Mouse (Mus musculus) lung, embryonic 14.5 days (tissue): ENCODE measurements around the gene Srsf7. TPM values are rescaled to one million over a fixed set of nuclear protein-coding genes. Genes with fewer than 3 reads are reported as not detected.

Source experiments
- ATAC-seq: fragments of 200-750 bp; cut with Nextera tagmentation; 2 replicates; pipeline ENCODE4 v1.8.0; 2017; ENCODE audit warnings: mild to moderate bottlenecking, moderate TSS enrichment, moderate library complexity; ENCODE audit not compliant: insufficient read depth
- DNase-seq: peaks from one replicate; pipeline ENCODE4 v3.0.0-alpha.2; 2015
- H3K27ac ChIP-seq: fragments of 300-500 bp; sonication (generic); 2 replicates; pipeline ENCODE4 v1.5.1; 2014; ENCODE audit warnings: low read depth, mild to moderate bottlenecking, moderate library complexity
- H3K27me3 ChIP-seq: fragments of 300-500 bp; sonication (generic); 2 replicates; pipeline ENCODE4 v1.6.1; 2014; ENCODE audit warnings: low read length, control low read depth; ENCODE audit not compliant: insufficient read depth
- H3K36me3 ChIP-seq: fragments of 300-500 bp; sonication (generic); 2 replicates; pipeline ENCODE4 v1.6.1; 2014; ENCODE audit warnings: control low read depth; ENCODE audit not compliant: insufficient read depth
- H3K4me1 ChIP-seq: fragments of 300-500 bp; sonication (generic); 2 replicates; pipeline ENCODE4 v1.6.1; 2014; ENCODE audit warnings: antibody characterized with exemption, control low read depth; ENCODE audit not compliant: insufficient read depth
- H3K4me2 ChIP-seq: fragments of 300-500 bp; sonication (generic); 2 replicates; pipeline ENCODE4 v1.6.1; 2014; ENCODE audit warnings: mild to moderate bottlenecking
- H3K4me3 ChIP-seq: fragments of 300-500 bp; sonication (generic); 2 replicates; pipeline ENCODE4 v1.5.1; 2014; ENCODE audit warnings: low read depth, low read length
- H3K9ac ChIP-seq: fragments of 300-500 bp; sonication (generic); 2 replicates; pipeline ENCODE4 v1.6.1; 2014
- H3K9me3 ChIP-seq: fragments of 300-500 bp; sonication (generic); 2 replicates; pipeline ENCODE4 v1.6.1; 2016; ENCODE audit warnings: low read depth, low read length, control low read depth
- CTCF ChIP-seq: IDR thresholded peaks from 2 replicates; pipeline ENCODE4 v1.5.1; 2016; ENCODE audit warnings: antibody characterized with exemption, low read depth
- WGBS: fragments of 180-500 bp; shearing (Covaris S2); extraction: QIAGEN DNeasy Blood & Tissue Kit; methylation state at CpG from one replicate; pipeline ENCODE4 v1.1.7; 2014; 5-methylcytosine and 5-hydroxymethylcytosine counted together
- polyA plus RNA-seq: library from polyadenylated mRNA; unstranded; fragments of >200 nt; fragmentation: Nextera tagmentation; extraction: Ambion mirVana; gene quantifications from 2 replicates; pipeline ENCODE4 v1.2.1, GENCODE M21; 2014

Srsf7 gene
- polyA plus RNA-seq, 1 experiment from 2014 or later, result 732 TPM

GRCm38 (mm10) chr17:80160454-80160853 is 46.7 kb downstream of the Srsf7 start:
- Histone ChIP-seq H3K27ac (no peak overlapping the region), H3K4me2 (no peak overlapping the region), H3K9ac (no peak overlapping the region), H3K4me1 (no peaks in the 10 kb centered on the region), H3K27me3 (no peaks in the 10 kb centered on the region), H3K4me3 (no peak overlapping the region), H3K36me3 (no peaks in the 10 kb centered on the region), H3K9me3 (no peaks in the 10 kb centered on the region)
- DNase-seq (peak; percentile 94), ATAC-seq (peak; percentile 88)
- peak; percentile 5; the same call in 1 of the 2 replicates for TF ChIP-seq CTCF
- WGBS, result 18% methylated on average over 5 of the region's 5 CpGs

GRCm38 (mm10) chr17:80157489-80157888 is 49.6 kb downstream of the Srsf7 start:
- Histone ChIP-seq H3K36me3 (no peaks in the 10 kb centered on the region), H3K27ac (no peak overlapping the region), H3K4me2 (no peak overlapping the region), H3K9ac (no peak overlapping the region), H3K9me3 (no peaks in the 10 kb centered on the region), H3K4me3 (no peak overlapping the region), H3K4me1 (no peaks in the 10 kb centered on the region), H3K27me3 (no peaks in the 10 kb centered on the region)
- ATAC-seq (no peak), DNase-seq (no peak)
- 77% methylated on average over 6 of the region's 6 CpGs for WGBS
- no peak for TF ChIP-seq CTCF

- no peaks in the 10 kb centered on the region for H3K4me1 ChIP-seq
- H3K36me3 ChIP-seq, result no peaks in the 10 kb centered on the region
- no peak for TF ChIP-seq CTCF
- 90% methylated on average over 8 of the region's 8 CpGs for WGBS
- no peak overlapping the region for H3K4me3 ChIP-seq
- no peak overlapping the region for H3K27ac ChIP-seq
- H3K9me3 ChIP-seq, result no peaks in the 10 kb centered on the region
- H3K9ac ChIP-seq, result no peak overlapping the region
- ATAC-seq (no peak), DNase-seq (no peak)
- H3K27me3 ChIP-seq, result no peaks in the 10 kb centered on the region
- no peak overlapping the region for H3K4me2 ChIP-seq
Measured at GRCm38 (mm10) chr17:80156905-80157304, 50.2 kb downstream of the Srsf7 start.

GRCm38 (mm10) chr17:80153631-80154030 is 53.5 kb downstream of the Srsf7 start:
- no peak for DNase-seq
- peaks cover 3% of the 10 kb centered on the region for H3K4me1 ChIP-seq
- H3K9ac ChIP-seq, result no peak overlapping the region
- no peak overlapping the region for H3K27ac ChIP-seq
- no peak for TF ChIP-seq CTCF
- H3K36me3 ChIP-seq, result no peaks in the 10 kb centered on the region
- no peak for ATAC-seq
- H3K4me2 ChIP-seq, result no peak overlapping the region
- H3K4me3 ChIP-seq, result no peak overlapping the region
- 64% methylated on average over 2 of the region's 2 CpGs for WGBS
- no peaks in the 10 kb centered on the region for H3K27me3 ChIP-seq
- H3K9me3 ChIP-seq, result no peaks in the 10 kb centered on the region

GRCm38 (mm10) chr17:80152767-80153630 is 54.1 kb downstream of the Srsf7 start:
- DNase-seq (no peak), ATAC-seq (no peak)
- Histone ChIP-seq H3K4me3 (no peak overlapping the region), H3K36me3 (no peaks in the 10 kb centered on the region), H3K9ac (no peak overlapping the region), H3K4me2 (no peak overlapping the region), H3K4me1 (peaks cover 8% of the 10 kb centered on the region), H3K9me3 (no peaks in the 10 kb centered on the region), H3K27ac (no peak overlapping the region), H3K27me3 (no peaks in the 10 kb centered on the region)
- TF ChIP-seq CTCF, result no peak
- WGBS, result 54% methylated on average over 12 of the region's 12 CpGs

- H3K4me2 ChIP-seq, result no peak overlapping the region
- no peak overlapping the region for H3K27ac ChIP-seq
- TF ChIP-seq CTCF, result no peak
- no peaks in the 10 kb centered on the region for H3K9me3 ChIP-seq
- H3K27me3 ChIP-seq, result no peaks in the 10 kb centered on the region
- no peak overlapping the region for H3K9ac ChIP-seq
- peaks cover 8% of the 10 kb centered on the region for H3K4me1 ChIP-seq
- ATAC-seq, result no peak
- 34% methylated on average over 5 of the region's 5 CpGs for WGBS
- no peak overlapping the region for H3K4me3 ChIP-seq
- no peaks in the 10 kb centered on the region for H3K36me3 ChIP-seq
- DNase-seq, result no peak
Measured at GRCm38 (mm10) chr17:80151353-80151752, 55.8 kb downstream of the Srsf7 start.

Other genes starting within 250 kb of the Srsf7 start
- gene Hnrnpll, start 145.0 kb downstream of the Srsf7 start, polyA plus RNA-seq, result 92.3 and 93.1 TPM in 2 replicates
- gene Galm, start 79.8 kb downstream of the Srsf7 start, polyA plus RNA-seq, result 15.8 and 19.2 TPM in 2 replicates
- gene Ttc39d, start 153 bp upstream of the Srsf7 start, polyA plus RNA-seq, result 0.07 TPM in 1 of 2 replicates, not detected in the other
- 45.5 and 46.7 TPM in 2 replicates for gene Gemin6, start 17.1 kb upstream of the Srsf7 start, polyA plus RNA-seq
- gene Morn2, start 82.9 kb upstream of the Srsf7 start, polyA plus RNA-seq, result 30.5 and 32.8 TPM in 2 replicates
- 15.2 and 15.4 TPM in 2 replicates for gene Dhx57, start 83.2 kb upstream of the Srsf7 start, polyA plus RNA-seq
- 0.61 and 0.74 TPM in 2 replicates for gene Arhgef33, start 100.1 kb upstream of the Srsf7 start, polyA plus RNA-seq
- gene Gm10190, start 166.2 kb upstream of the Srsf7 start, polyA plus RNA-seq, result 2.1 and 2.4 TPM in 2 replicates